Mouse (Mus musculus): ENCODE data around the gene Cnpy3. TPM values are rescaled to one million over a fixed set of nuclear protein-coding genes. Genes with fewer than 3 reads are reported as not detected.

Cnpy3 gene
- polyA plus RNA-seq, 1 experiment from 2014 or later, result 83.6 TPM

DNA sequence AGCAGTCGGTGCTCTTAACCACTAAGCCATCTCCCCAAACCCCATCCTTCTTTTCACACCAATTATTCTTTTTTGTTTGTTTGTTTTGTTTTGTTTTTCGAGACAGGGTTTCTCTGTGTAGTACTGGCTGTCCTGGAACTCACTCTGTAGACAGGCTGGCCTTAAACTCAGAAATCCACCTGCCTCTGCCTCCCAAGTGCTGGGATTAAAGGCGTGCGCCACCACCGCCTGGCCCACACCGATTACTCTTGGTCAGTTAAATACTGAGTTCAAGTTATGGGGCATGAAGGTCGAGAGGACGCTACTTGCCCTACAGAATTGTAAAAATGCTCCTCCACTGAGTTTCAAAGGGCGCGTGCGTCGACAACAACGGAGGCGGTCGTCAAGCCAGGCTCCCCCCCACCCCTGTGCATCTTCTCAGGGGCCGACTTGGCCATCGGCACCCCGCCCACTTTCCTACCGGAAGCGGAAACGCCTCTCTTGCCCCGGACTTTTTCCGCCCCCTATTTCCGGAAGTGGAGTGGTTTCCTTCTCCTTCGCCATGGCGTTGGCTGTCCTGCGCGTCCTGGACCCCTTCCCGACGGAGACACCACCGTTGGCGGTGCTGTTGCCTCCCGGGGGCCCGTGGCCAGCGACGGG lies 40.9 kb downstream of the Cnpy3 start, which contains the start of gene Pex6:
Pex6 (plus strand) TSS at position 505 of the 639 bp plus-strand sequence.
- WGBS, result 6% methylated on average over 36 of the region's 36 CpGs

DNA sequence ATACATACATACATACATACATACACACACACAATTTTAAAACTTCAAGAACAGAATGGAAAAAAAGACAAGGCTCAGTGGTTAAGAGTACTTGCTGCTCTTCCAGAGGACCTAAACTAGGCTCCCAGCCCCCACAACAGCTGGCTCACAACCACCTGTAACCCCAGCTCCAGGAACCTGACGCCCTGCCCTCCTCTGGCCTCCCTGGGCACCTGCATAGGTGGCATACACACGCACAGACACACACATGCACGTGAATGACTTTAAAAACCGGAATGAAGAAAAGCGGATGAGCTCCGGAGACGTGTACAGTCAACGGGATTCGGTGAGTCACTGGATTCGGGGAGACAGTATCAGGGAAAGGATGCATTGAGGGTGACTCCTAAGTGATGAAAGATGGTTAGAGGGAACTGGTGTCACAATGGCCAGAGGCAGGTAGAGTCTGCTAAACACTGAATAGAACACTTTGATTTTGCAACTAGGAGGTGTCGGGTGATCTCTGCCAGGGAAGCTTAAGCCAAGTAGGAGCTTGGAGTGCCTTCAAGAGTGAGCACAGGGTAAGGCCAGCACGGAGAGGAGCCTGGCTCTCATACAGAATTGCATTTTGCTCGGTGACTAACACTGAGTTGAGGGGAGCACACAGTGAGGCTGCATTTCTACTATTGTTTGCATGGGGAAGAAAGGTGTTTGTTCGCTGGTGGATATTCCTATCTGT lies 45.5 kb downstream of the Cnpy3 start:
- H3K4me2 ChIP-seq, result no peak overlapping the region
- H3K27me3 ChIP-seq, result no peaks in the 10 kb centered on the region
- no peaks in the 10 kb centered on the region for H3K9me3 ChIP-seq
- H3K36me3 ChIP-seq, result no peaks in the 10 kb centered on the region
- no peak for ATAC-seq (ENCODE audit: borderline replicate concordance, extremely low read depth, low FRiP score, low TSS enrichment)
- no peak overlapping the region for H3K9ac ChIP-seq
- peaks cover 28% of the 10 kb centered on the region for H3K4me1 ChIP-seq
- 86% methylated on average over 14 of the region's 14 CpGs for WGBS
- no peak overlapping the region for H3K4me3 ChIP-seq
- no peak overlapping the region for H3K27ac ChIP-seq

More for the DNA sequence above, 40.9 kb downstream of the Cnpy3 start, which contains the start of gene Pex6:
- peak; percentile 83 for ATAC-seq (ENCODE audit: borderline replicate concordance, extremely low read depth, low FRiP score, low TSS enrichment)
- Histone ChIP-seq H3K9me3 (no peaks in the 10 kb centered on the region), H3K27me3 (no peaks in the 10 kb centered on the region), H3K27ac (peak within 1 kb of the TSS; percentile 65), H3K36me3 (peaks cover 26% of the 10 kb centered on the region), H3K4me1 (peaks cover 14% of the 10 kb centered on the region), H3K9ac (peak within 1 kb of the TSS; percentile 91), H3K4me2 (peak within 1 kb of the TSS; percentile 83), H3K4me3 (peak within 1 kb of the TSS; percentile 85)

- peak within 1 kb of the TSS; percentile 83 for H3K4me3 ChIP-seq
- H3K27me3 ChIP-seq, result no peaks in the 10 kb centered on the region
- H3K4me1 ChIP-seq, result peaks cover 30% of the 10 kb centered on the region
- H3K36me3 ChIP-seq, result no peaks in the 10 kb centered on the region
- under 1% methylated on average over 48 of the region's 48 CpGs for WGBS
- ATAC-seq (ENCODE audit: borderline replicate concordance, extremely low read depth, low FRiP score, low TSS enrichment), result peak; percentile 94
- H3K4me2 ChIP-seq, result peak within 1 kb of the TSS; percentile 79
- peak within 1 kb of the TSS; percentile 87 for H3K9ac ChIP-seq
- peak within 1 kb of the TSS; percentile 96 for H3K27ac ChIP-seq
- H3K9me3 ChIP-seq, result no peaks in the 10 kb centered on the region
Measured at GRCm38 (mm10) chr17:46704887-46705835, 46.9 kb downstream of the Cnpy3 start, which contains the start of gene Ppp2r5d. Gene Ppp2r5d (minus strand): TSS chr17:46705111.

DNA sequence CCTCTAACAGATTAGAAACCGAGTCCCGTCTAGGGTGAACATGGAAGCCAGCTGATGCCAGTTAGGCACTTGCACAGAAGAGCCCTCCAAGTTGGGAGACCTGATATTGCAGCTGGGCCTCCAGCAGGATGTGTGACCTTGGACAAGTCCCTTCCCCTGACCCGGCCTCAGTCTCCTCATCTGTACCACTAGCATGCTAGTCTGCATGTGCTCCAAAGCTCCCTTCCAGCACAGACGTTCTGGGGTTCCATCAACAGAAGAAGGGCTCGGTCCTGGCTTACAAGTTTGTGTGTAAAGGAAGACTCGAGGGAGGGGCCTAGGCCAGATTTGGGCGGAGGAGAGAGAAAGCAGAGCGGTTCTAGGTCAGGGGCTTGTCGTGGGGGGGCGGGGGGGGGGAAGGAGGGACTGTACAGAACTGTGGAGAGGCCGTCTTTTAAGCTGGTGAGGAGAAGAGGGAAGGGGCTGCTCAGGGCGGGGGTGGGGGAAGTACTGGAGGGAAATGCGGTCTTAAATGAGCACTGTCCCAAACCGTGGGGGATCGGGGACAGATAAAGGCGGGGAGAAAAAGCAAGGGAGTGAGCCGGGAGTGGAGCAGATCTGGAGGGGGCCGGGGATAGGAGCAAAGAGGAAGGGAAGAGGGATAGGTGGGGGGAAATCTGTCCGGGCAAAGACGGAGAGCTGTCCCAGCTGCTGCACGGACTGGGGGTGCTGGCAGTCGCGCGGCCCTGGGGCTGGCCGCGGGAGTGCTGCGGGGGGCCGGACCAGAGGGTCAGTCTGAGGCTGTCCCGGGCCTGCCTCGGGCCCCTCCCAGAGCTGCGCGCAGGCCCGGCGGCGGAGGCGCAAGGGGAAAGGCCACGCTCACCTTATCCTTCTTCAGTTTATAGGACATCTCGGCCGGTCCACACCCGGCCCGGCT lies 47.8 kb downstream of the Cnpy3 start:
- peak overlapping the region; percentile 87 for H3K9ac ChIP-seq
- peak overlapping the region; percentile 79 for H3K4me2 ChIP-seq
- H3K4me1 ChIP-seq, result peaks cover 30% of the 10 kb centered on the region
- H3K27me3 ChIP-seq, result no peaks in the 10 kb centered on the region
- peaks cover 5% of the 10 kb centered on the region for H3K36me3 ChIP-seq
- H3K27ac ChIP-seq, result peak overlapping the region; percentile 96
- peak; percentile 88 for ATAC-seq (ENCODE audit: borderline replicate concordance, extremely low read depth, low FRiP score, low TSS enrichment)
- no peaks in the 10 kb centered on the region for H3K9me3 ChIP-seq
- WGBS, result 2% methylated on average over 38 of the region's 41 CpGs
- H3K4me3 ChIP-seq, result peak overlapping the region; percentile 83

GRCm38 (mm10) chr17:46702506-46702905 lies 49.5 kb downstream of the Cnpy3 start:
- H3K9me3 ChIP-seq, result no peaks in the 10 kb centered on the region
- no peak overlapping the region for H3K4me3 ChIP-seq
- no peak for ATAC-seq (ENCODE audit: borderline replicate concordance, extremely low read depth, low FRiP score, low TSS enrichment)
- H3K36me3 ChIP-seq, result peaks cover 12% of the 10 kb centered on the region
- 83% methylated on average over 5 of the region's 5 CpGs for WGBS
- no peak overlapping the region for H3K27ac ChIP-seq
- H3K9ac ChIP-seq, result peak overlapping the region; percentile 11; the same call in 1 of the 2 replicates
- H3K4me1 ChIP-seq, result peaks cover 30% of the 10 kb centered on the region
- no peaks in the 10 kb centered on the region for H3K27me3 ChIP-seq
- H3K4me2 ChIP-seq, result peak overlapping the region; percentile 79

DNA sequence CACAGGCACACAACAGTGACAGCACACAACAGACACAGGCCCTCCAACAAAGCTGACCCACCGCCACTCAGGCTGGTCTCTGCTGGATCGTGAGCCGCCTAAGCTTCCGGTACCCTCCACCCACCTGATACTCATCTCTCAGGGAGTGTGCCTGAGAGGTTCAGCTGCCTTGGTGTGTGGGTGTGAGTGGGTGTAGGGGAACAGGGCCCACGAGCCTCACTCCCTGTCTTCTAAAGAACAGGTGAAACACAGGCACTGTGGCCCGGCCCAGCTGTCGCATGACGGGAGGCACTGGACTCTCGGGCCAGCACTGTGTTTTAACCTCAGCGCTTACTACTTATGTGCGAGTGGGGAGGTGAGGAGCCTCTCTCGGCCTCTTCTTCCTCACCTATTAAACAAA lies 49.9 kb downstream of the Cnpy3 start:
- no peak for ATAC-seq (ENCODE audit: borderline replicate concordance, extremely low read depth, low FRiP score, low TSS enrichment)
- Histone ChIP-seq H3K27me3 (no peaks in the 10 kb centered on the region), H3K27ac (no peak overlapping the region), H3K9ac (no peak overlapping the region), H3K4me3 (no peak overlapping the region), H3K36me3 (peaks cover 13% of the 10 kb centered on the region), H3K4me1 (peaks cover 30% of the 10 kb centered on the region), H3K9me3 (no peaks in the 10 kb centered on the region), H3K4me2 (no peak overlapping the region)
- 82% methylated on average over 12 of the region's 12 CpGs for WGBS

- Histone ChIP-seq H3K36me3 (peaks cover 13% of the 10 kb centered on the region), H3K9ac (no peak overlapping the region)
Measured at GRCm38 (mm10) chr17:46701489-46701888, 50.5 kb downstream of the Cnpy3 start.

DNA sequence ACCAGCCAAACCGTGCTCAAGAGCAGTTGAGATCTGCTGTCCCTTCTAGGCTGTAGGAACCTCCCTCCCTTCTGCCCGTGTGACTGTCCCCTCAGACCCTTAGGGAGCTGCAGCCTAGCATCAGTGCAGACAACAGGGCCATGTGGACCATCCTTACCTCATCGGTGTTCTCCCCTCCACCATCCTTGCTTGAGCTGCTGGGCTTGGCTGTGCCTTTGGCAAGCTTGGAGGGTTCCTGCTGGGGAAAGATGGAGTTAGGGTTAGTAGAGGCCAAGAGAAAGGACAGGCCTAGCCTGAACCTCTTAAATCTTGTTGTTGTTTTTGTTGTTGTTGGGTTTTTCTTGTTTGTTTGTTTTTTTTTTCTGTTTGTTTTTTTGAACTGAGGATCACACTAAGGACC lies 52.1 kb downstream of the Cnpy3 start:
- WGBS, result 83% methylated on average over 3 of the region's 3 CpGs
- no peaks in the 10 kb centered on the region for H3K9me3 ChIP-seq
- no peak overlapping the region for H3K9ac ChIP-seq
- no peak overlapping the region for H3K27ac ChIP-seq
- peaks cover 20% of the 10 kb centered on the region for H3K36me3 ChIP-seq
- H3K4me1 ChIP-seq, result peaks cover 24% of the 10 kb centered on the region
- H3K4me3 ChIP-seq, result no peak overlapping the region
- no peak overlapping the region for H3K4me2 ChIP-seq
- no peak for ATAC-seq (ENCODE audit: borderline replicate concordance, extremely low read depth, low FRiP score, low TSS enrichment)
- no peaks in the 10 kb centered on the region for H3K27me3 ChIP-seq

More at GRCm38 (mm10) chr17:46701489-46701888, 50.5 kb downstream of the Cnpy3 start:
- H3K27me3 ChIP-seq, result no peaks in the 10 kb centered on the region
- ATAC-seq (ENCODE audit: borderline replicate concordance, extremely low read depth, low FRiP score, low TSS enrichment), result no peak
- no peak overlapping the region for H3K4me3 ChIP-seq
- H3K4me1 ChIP-seq, result peaks cover 30% of the 10 kb centered on the region
- 73% methylated on average over 12 of the region's 12 CpGs for WGBS
- H3K9me3 ChIP-seq, result no peaks in the 10 kb centered on the region
- no peak overlapping the region for H3K27ac ChIP-seq
- H3K4me2 ChIP-seq, result no peak overlapping the region

DNA sequence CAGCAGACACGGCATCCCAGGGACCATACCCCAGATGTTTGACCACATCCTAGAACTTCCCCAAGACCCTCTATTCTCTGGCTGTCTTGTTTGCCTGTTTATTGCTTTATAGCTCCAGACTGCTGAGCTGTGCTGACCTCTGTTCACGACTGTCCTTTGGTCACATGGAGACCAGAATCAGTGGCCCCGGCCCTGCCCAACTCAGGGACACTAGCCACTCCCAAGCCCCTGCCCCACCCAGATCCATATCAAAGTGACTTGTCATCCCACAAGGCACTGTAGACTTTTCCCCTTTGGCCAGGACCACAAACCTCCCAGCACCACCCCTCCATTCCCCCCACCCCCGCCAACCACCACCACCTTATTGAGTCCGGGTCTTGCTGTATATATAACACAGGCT lies 52.8 kb downstream of the Cnpy3 start:
- H3K27me3 ChIP-seq, result no peaks in the 10 kb centered on the region
- peaks cover 25% of the 10 kb centered on the region for H3K36me3 ChIP-seq
- H3K9ac ChIP-seq, result no peak overlapping the region
- ATAC-seq (ENCODE audit: borderline replicate concordance, extremely low read depth, low FRiP score, low TSS enrichment), result no peak
- H3K4me3 ChIP-seq, result no peak overlapping the region
- WGBS, result 73% methylated on average over 5 of the region's 5 CpGs
- H3K27ac ChIP-seq, result no peak overlapping the region
- H3K4me2 ChIP-seq, result no peak overlapping the region
- no peaks in the 10 kb centered on the region for H3K9me3 ChIP-seq
- H3K4me1 ChIP-seq, result peaks cover 24% of the 10 kb centered on the region

GRCm38 (mm10) chr17:46698515-46698914 lies 53.5 kb downstream of the Cnpy3 start:
- Histone ChIP-seq H3K9me3 (no peaks in the 10 kb centered on the region), H3K4me3 (no peak overlapping the region), H3K27ac (no peak overlapping the region), H3K36me3 (peaks cover 25% of the 10 kb centered on the region), H3K9ac (no peak overlapping the region), H3K27me3 (no peaks in the 10 kb centered on the region), H3K4me2 (no peak overlapping the region), H3K4me1 (peaks cover 18% of the 10 kb centered on the region)
- no peak for ATAC-seq (ENCODE audit: borderline replicate concordance, extremely low read depth, low FRiP score, low TSS enrichment)
- WGBS, result 88% methylated on average over 6 of the region's 6 CpGs

All from lung, embryonic 15.5 days (tissue).